Mouse (Mus musculus) CH12.LX (cell line): ENCODE data around the gene Megf11. TPM values are rescaled to one million over a fixed set of nuclear protein-coding genes. Genes with fewer than 3 reads are reported as not detected.

Experiments
- DNase-seq: peaks from one replicate; pipeline ENCODE4 v3.0.0-alpha.2; 2013; ENCODE audit errors: extremely low read depth
- H3K27ac ChIP-seq: 2 replicates; pipeline ENCODE4 v1.5.1; 2012; ENCODE audit warnings: low read depth, mild to moderate bottlenecking, control low read depth, moderate library complexity; ENCODE audit not compliant: insufficient read depth
- H3K27me3 ChIP-seq: replicated peaks from 2 replicates; pipeline ENCODE3; 2012; ENCODE audit warnings: inconsistent platforms
- H3K36me3 ChIP-seq, 2 experiments: replicated peaks in 1 of 2; 2 replicates each; pipeline versions ENCODE3 to v1.6.1; 2012; ENCODE audit warnings: inconsistent platforms in 1 of 2, low read length in 1 of 2, mild to moderate bottlenecking in 1 of 2, mixed read lengths in 1 of 2, moderate library complexity in 1 of 2; ENCODE audit not compliant: control insufficient read depth in 1 of 2, insufficient read depth in 1 of 2
- H3K4me1 ChIP-seq, 2 experiments: 2 replicates each; pipeline ENCODE4 v1.6.1; 2012; ENCODE audit warnings: inconsistent platforms in 1 of 2, moderate library complexity in 1 of 2; ENCODE audit not compliant: insufficient read depth in 2 of 2, control insufficient read depth in 1 of 2
- H3K4me2 ChIP-seq: 2 replicates; pipeline ENCODE4 v1.6.1; 2012; ENCODE audit warnings: low read depth, mild to moderate bottlenecking, control low read depth; ENCODE audit not compliant: poor library complexity, insufficient read depth, severe bottlenecking
- H3K4me3 ChIP-seq, 3 experiments: fragments of 150-350 bp in 1 of 3; sonication (generic) in 1 of 3; replicated peaks in 1 of 3; 2 replicates each; pipeline versions ENCODE3 to v1.5.1; 2011 to 2012; ENCODE audit warnings: low read depth in 2 of 3, low read length in 2 of 3, mild to moderate bottlenecking in 2 of 3, moderate library complexity in 2 of 3, control low read depth in 1 of 3, improper control_type of control experiment in 1 of 3, inconsistent platforms in 1 of 3, mixed read lengths in 1 of 3; ENCODE audit not compliant: poor library complexity in 1 of 3
- H3K79me2 ChIP-seq: replicated peaks from 2 replicates; pipeline ENCODE4 v1.6.1; 2012; ENCODE audit warnings: mild to moderate bottlenecking, moderate library complexity; ENCODE audit not compliant: control insufficient read depth, poor library complexity, insufficient read depth, severe bottlenecking; ENCODE audit errors: extremely low read depth
- H3K9ac ChIP-seq: 2 replicates; pipeline ENCODE4 v1.6.1; 2012; ENCODE audit warnings: low read depth, mild to moderate bottlenecking, control low read depth, moderate library complexity; ENCODE audit not compliant: insufficient read depth
- H3K9me3 ChIP-seq: replicated peaks from 2 replicates; pipeline ENCODE3; 2012; ENCODE audit warnings: low read length, inconsistent platforms, mixed read lengths
- CHD2 ChIP-seq: IDR thresholded peaks from 2 replicates; pipeline ENCODE4 v1.6.1; 2011; ENCODE audit warnings: low read length, improper control_type of control experiment
- CTCF ChIP-seq, 2 experiments: IDR thresholded peaks in 1 of 2; conservative IDR thresholded peaks in 1 of 2; 2 replicates each; pipeline ENCODE4 v1.5.1; 2011 to 2012; ENCODE audit warnings: low read depth in 2 of 2, low read length in 2 of 2, improper control_type of control experiment in 1 of 2, inconsistent platforms in 1 of 2, mild to moderate bottlenecking in 1 of 2, moderate library complexity in 1 of 2
- ELF1 ChIP-seq: IDR thresholded peaks from 2 replicates; pipeline ENCODE4 v1.6.1; 2014; ENCODE audit warnings: low read depth, mild to moderate bottlenecking, inconsistent platforms, low read length, improper control_type of control experiment
- EP300 ChIP-seq: IDR thresholded peaks from 2 replicates; pipeline ENCODE4 v1.6.1; 2011; ENCODE audit warnings: low read length, improper control_type of control experiment
- ETS1 ChIP-seq: conservative IDR thresholded peaks from 2 replicates; pipeline ENCODE4 v1.6.1; 2012; ENCODE audit warnings: low read depth, mild to moderate bottlenecking, inconsistent platforms, low read length, improper control_type of control experiment, moderate library complexity
- IRF4 ChIP-seq: IDR thresholded peaks from 2 replicates; pipeline ENCODE4 v1.6.1; 2014; ENCODE audit warnings: low read depth, mild to moderate bottlenecking, inconsistent platforms, low read length, improper control_type of control experiment
- JUN ChIP-seq: IDR thresholded peaks from 2 replicates; pipeline ENCODE4 v1.6.1; 2011; ENCODE audit warnings: low read depth, mild to moderate bottlenecking, low read length, improper control_type of control experiment, moderate library complexity; ENCODE audit not compliant: insufficient read depth
- JUND ChIP-seq: conservative IDR thresholded peaks from 2 replicates; pipeline ENCODE4 v1.6.1; 2011; ENCODE audit warnings: low read depth, low read length, improper control_type of control experiment
- KAT2A ChIP-seq: IDR thresholded peaks from 2 replicates; pipeline ENCODE4 v1.6.1; 2012; ENCODE audit warnings: low read length, improper control_type of control experiment, inconsistent platforms; ENCODE audit not compliant: insufficient replicate concordance
- MEF2A ChIP-seq: IDR thresholded peaks from 2 replicates; pipeline ENCODE4 v1.6.1; 2014; ENCODE audit warnings: low read depth, mild to moderate bottlenecking, inconsistent platforms, low read length, improper control_type of control experiment, borderline replicate concordance
- MXI1 ChIP-seq: IDR thresholded peaks from 2 replicates; pipeline ENCODE4 v1.6.1; 2011; ENCODE audit warnings: mild to moderate bottlenecking, low read depth, low read length, improper control_type of control experiment
- NELFE ChIP-seq: IDR thresholded peaks from 2 replicates; pipeline ENCODE4 v1.6.1; 2011; ENCODE audit warnings: low read depth, low read length, improper control_type of control experiment
- PAX5 ChIP-seq: IDR thresholded peaks from 2 replicates; pipeline ENCODE4 v1.6.1; 2012; ENCODE audit warnings: low read length, inconsistent platforms, mixed read lengths
- RAD21 ChIP-seq: IDR thresholded peaks from 2 replicates; pipeline ENCODE4 v1.6.1; 2011; ENCODE audit warnings: low read depth, mild to moderate bottlenecking, low read length, improper control_type of control experiment, moderate library complexity
- SIN3A ChIP-seq: IDR thresholded peaks from 2 replicates; pipeline ENCODE4 v1.6.1; 2012; ENCODE audit warnings: low read length, improper control_type of control experiment, inconsistent platforms
- TCF12 ChIP-seq: IDR thresholded peaks from 2 replicates; pipeline ENCODE4 v1.6.1; 2014; ENCODE audit warnings: low read depth, mild to moderate bottlenecking, inconsistent platforms, low read length, improper control_type of control experiment
- UBTF ChIP-seq: IDR thresholded peaks from 2 replicates; pipeline ENCODE4 v1.6.1; 2012; ENCODE audit warnings: low read depth, mild to moderate bottlenecking, inconsistent platforms, low read length, improper control_type of control experiment, moderate library complexity
- USF2 ChIP-seq: conservative IDR thresholded peaks from 2 replicates; pipeline ENCODE4 v1.6.1; 2011; ENCODE audit warnings: low read depth, low read length, improper control_type of control experiment
- ZKSCAN1 ChIP-seq: IDR thresholded peaks from 2 replicates; pipeline ENCODE4 v1.6.1; 2012; ENCODE audit warnings: low read depth, inconsistent platforms, low read length, improper control_type of control experiment, borderline replicate concordance
- ZNF384 ChIP-seq: IDR thresholded peaks from 2 replicates; pipeline ENCODE4 v1.6.1; 2012; ENCODE audit warnings: low read depth, low read length, improper control_type of control experiment, inconsistent platforms
- dilution Hi-C: fragments of 300-500 bp; cut with MboI; formaldehyde crosslinking; loops from 2 replicates; pipeline ENCODE4 v1.14.3; 2020; ENCODE audit warnings: low sequenced_read_pairs; ENCODE audit not compliant: extremely low pct_unique_long_range_greater_than_20kb, extremely low pct_ligation_motif_present
- in situ Hi-C: fragments of 300-500 bp; cut with MboI; formaldehyde crosslinking; loops from 3 replicates; pipeline ENCODE4 v1.14.3; 2019; ENCODE audit warnings: low sequenced_read_pairs, low pct_ligation_motif_present, low pct_unique_long_range_greater_than_20kb, mixed read lengths
- polyA plus RNA-seq: library from polyadenylated mRNA; unstranded; fragments of >175 nt; gene quantifications from 2 replicates; pipeline ENCODE4 v1.2.1, GENCODE M21; 2012; ENCODE audit warnings: low read depth; ENCODE audit not compliant: insufficient read length
- total RNA-seq, 2 experiments: library from RNA; depleted of rRNA; stranded (reverse); fragments of 300-350 nt in 1 of 2; fragments of >200 nt in 1 of 2; gene quantifications; 2 replicates each; pipeline ENCODE4 v1.2.3; 2012 to 2014

Megf11 gene
- total and polyA plus RNA-seq, 3 experiments: 0.04 to 0.59 TPM; not detected in 1

GRCm38 (mm10) chr9:64436121-64436520, 50.7 kb downstream of the Megf11 start:
- in situ Hi-C loops (no loop called here), dilution Hi-C loops (no loop called here)
- no peaks in the 10 kb centered on the region for H3K27me3 ChIP-seq
- H3K9me3 ChIP-seq: peaks cover 4% of the 10 kb centered on the region
- H3K27ac ChIP-seq: no peak overlapping the region
- no peak for DNase-seq
- no peaks in the 10 kb centered on the region for H3K79me2 ChIP-seq
- H3K9ac ChIP-seq: no peak overlapping the region
- H3K36me3 ChIP-seq: no peaks in the 10 kb centered on the region
- no peak overlapping the region for H3K4me2 ChIP-seq
- H3K4me3 ChIP-seq: no peak overlapping the region
- H3K4me1 ChIP-seq: peaks cover 0 to 12% of the 10 kb centered on the region in 2 experiments; a peak in 2 of 4 replicates
- TF ChIP-seq UBTF (no peak), ZNF384 (no peak), PAX5 (no peak), TCF12 (no peak), ELF1 (no peak), JUND (no peak), MXI1 (no peak)

- dilution Hi-C loops: no loop called here
- in situ Hi-C loops: no loop called here
- TF ChIP-seq ETS1 (no peak), SIN3A (no peak), ZNF384 (no peak), IRF4 (no peak), ZKSCAN1 (no peak), MEF2A (no peak), KAT2A (no peak), PAX5 (no peak), EP300 (no peak), CTCF (conservative IDR thresholded peaks at IDR 0.05 in 1 of 2, IDR thresholded peaks at IDR 0.05 in 1 of 2; ENCODE audit: low read depth in 2 of 2, low read length in 2 of 2) (no peak), USF2 (no peak), JUN (no peak), RAD21 (no peak), NELFE (no peak), CHD2 (no peak)
- TF ChIP-seq, all 38 proteins: peak for 0
Measured at GRCm38 (mm10) chr9:64440101-64440500, 54.7 kb downstream of the Megf11 start.

More at GRCm38 (mm10) chr9:64440101-64440500, 54.7 kb downstream of the Megf11 start:
- Histone ChIP-seq H3K36me3 (no peaks in the 10 kb centered on the region), H3K79me2 (no peaks in the 10 kb centered on the region), H3K27ac (no peak overlapping the region), H3K4me1 (peaks cover 0 to 8% of the 10 kb centered on the region in 2 experiments; a peak in 2 of 4 replicates), H3K4me3 (no peak overlapping the region), H3K27me3 (no peaks in the 10 kb centered on the region), H3K9me3 (no peaks in the 10 kb centered on the region), H3K4me2 (no peak overlapping the region), H3K9ac (no peak overlapping the region)
- no peak for DNase-seq
